Mouse (Mus musculus) embryonic fibroblast, embryonic 13.5 days (primary cell): ENCODE results near the gene Micall2.

Source experiments
- CTCF ChIP-seq: IDR thresholded peaks from 2 replicates; pipeline ENCODE4 v1.5.1; 2011; ENCODE audit warnings: mild to moderate bottlenecking, control low read depth, low read length, moderate library complexity, borderline replicate concordance; ENCODE audit not compliant: insufficient read depth
- POLR2A ChIP-seq: IDR thresholded peaks from 2 replicates; pipeline ENCODE4 v1.6.1; 2011; ENCODE audit warnings: low read depth, mild to moderate bottlenecking, control low read depth, low read length, moderate library complexity

- no peak for TF ChIP-seq CTCF
- no peak for TF ChIP-seq POLR2A
Observed at GRCm38 (mm10) chr5:139726186-139726585, 9.9 kb downstream of the Micall2 start.
